Mouse (Mus musculus): ENCODE measurements around the gene Ddx19b. TPM values are rescaled to one million over a fixed set of nuclear protein-coding genes. Genes with fewer than 3 reads are reported as not detected.
"Not testable (repeated sequence)": the region's sequence is repeated elsewhere in the genome, so short reads cannot be mapped to it uniquely, and the experiment has no call there.

Gene Ddx19b
- polyA plus RNA-seq, 2 experiments = 5.5 to 5.9 TPM

GRCm38 (mm10) chr8:111027391-111027937 lies 4.1 kb downstream of the Ddx19b start:
- WGBS = under 1% methylated on average over 31 of the region's 31 CpGs
- H3K9ac ChIP-seq (ENCODE audit: low read depth, low read length, severe bottlenecking) = peak overlapping the region; percentile 73
- no peaks in the 10 kb centered on the region for H3K9me3 ChIP-seq (ENCODE audit: control insufficient read depth, low read length)
- H3K36me3 ChIP-seq (ENCODE audit: control insufficient read depth, insufficient read depth, low read length) = no peaks in the 10 kb centered on the region
- DNase-seq (ENCODE audit: low spot score) (peak; percentile 84), ATAC-seq (ENCODE audit: low FRiP score, low read depth) (peak; percentile 85)
- H3K27me3 ChIP-seq (ENCODE audit: control insufficient read depth, insufficient read depth, low read length) = no peaks in the 10 kb centered on the region
- TF ChIP-seq POLR2A (IDR thresholded peaks at IDR 0.05; ENCODE audit: borderline replicate concordance, extremely low read depth, insufficient read depth, insufficient read length) = no peak
- H3K4me3 ChIP-seq (replicated peaks; ENCODE audit: low read length) = peak overlapping the region; percentile 65
- H3K27ac ChIP-seq (replicated peaks; ENCODE audit: low read depth, low read length) = no peak overlapping the region
- peaks cover 3% of the 10 kb centered on the region; the same call in 1 of the 2 replicates for H3K4me1 ChIP-seq (ENCODE audit: control insufficient read depth, insufficient read depth, low read length)
- peak overlapping the region; percentile 63 for H3K4me2 ChIP-seq (replicated peaks; ENCODE audit: low read depth, low read length, severe bottlenecking)

- not testable (repeated sequence) for ATAC-seq (ENCODE audit: low FRiP score, low read depth); H3K4me3 ChIP-seq (replicated peaks; ENCODE audit: low read length); H3K9me3 ChIP-seq (ENCODE audit: control insufficient read depth, low read length); H3K4me2 ChIP-seq (replicated peaks; ENCODE audit: low read depth, low read length, severe bottlenecking); H3K27ac ChIP-seq (replicated peaks; ENCODE audit: low read depth, low read length); DNase-seq (ENCODE audit: low spot score); H3K36me3 ChIP-seq (ENCODE audit: control insufficient read depth, insufficient read depth, low read length); H3K9ac ChIP-seq (ENCODE audit: low read depth, low read length, severe bottlenecking); H3K27me3 ChIP-seq (ENCODE audit: control insufficient read depth, insufficient read depth, low read length); H3K4me1 ChIP-seq (ENCODE audit: control insufficient read depth, insufficient read depth, low read length)
- WGBS = 100% methylated on average over 1 of the region's 2 CpGs
These were observed 4.9 kb downstream of the Ddx19b start for GRCm38 (mm10) chr8:111026609-111027008.

DNA sequence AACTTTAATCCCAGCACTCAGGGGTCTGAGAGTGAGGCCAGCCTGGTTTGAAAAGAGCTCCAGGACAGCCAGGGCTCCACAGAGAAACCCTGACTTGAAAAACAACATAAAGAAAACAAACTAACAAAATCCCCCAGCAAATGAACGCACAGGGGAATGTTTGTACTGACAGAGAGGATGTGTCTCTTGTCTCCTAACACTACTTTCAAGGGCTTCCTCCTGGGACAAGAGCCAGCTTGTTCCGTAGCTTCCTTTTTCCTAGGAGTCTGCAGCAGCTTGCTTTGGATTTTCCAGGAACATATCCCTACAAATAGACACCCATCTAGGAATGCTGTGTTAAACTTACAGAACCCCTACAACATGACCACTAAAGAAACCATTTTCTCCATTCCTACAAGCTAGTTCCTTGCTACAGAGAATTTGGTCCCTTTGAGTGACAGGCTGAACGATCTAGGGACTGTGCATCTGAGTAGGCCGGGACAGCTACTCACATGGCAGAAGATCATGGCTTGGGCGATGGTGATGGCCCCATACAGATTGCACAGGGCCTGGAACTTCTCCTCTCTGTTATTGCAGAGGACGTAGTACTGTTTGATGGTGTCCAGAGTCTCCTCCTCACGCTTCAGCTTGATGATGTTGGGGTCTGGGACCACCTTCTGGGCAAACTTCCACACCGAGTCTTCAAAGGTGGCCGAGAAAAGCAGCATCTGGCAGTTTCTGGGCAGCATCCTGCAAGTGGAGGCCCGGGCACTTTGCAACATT lies 21.1 kb downstream of the Ddx19b start:
- peaks cover 31% of the 10 kb centered on the region for H3K36me3 ChIP-seq (ENCODE audit: control insufficient read depth, insufficient read depth, low read length)
- not testable (repeated sequence) for H3K9ac ChIP-seq (ENCODE audit: low read depth, low read length, severe bottlenecking); ATAC-seq (ENCODE audit: low FRiP score, low read depth); H3K9me3 ChIP-seq (ENCODE audit: control insufficient read depth, low read length); DNase-seq (ENCODE audit: low spot score); H3K27ac ChIP-seq (replicated peaks; ENCODE audit: low read depth, low read length); H3K4me1 ChIP-seq (ENCODE audit: control insufficient read depth, insufficient read depth, low read length); H3K4me2 ChIP-seq (replicated peaks; ENCODE audit: low read depth, low read length, severe bottlenecking); H3K4me3 ChIP-seq (replicated peaks; ENCODE audit: low read length); H3K27me3 ChIP-seq (ENCODE audit: control insufficient read depth, insufficient read depth, low read length)
- WGBS = 85% methylated on average over 6 of the region's 10 CpGs

DNA sequence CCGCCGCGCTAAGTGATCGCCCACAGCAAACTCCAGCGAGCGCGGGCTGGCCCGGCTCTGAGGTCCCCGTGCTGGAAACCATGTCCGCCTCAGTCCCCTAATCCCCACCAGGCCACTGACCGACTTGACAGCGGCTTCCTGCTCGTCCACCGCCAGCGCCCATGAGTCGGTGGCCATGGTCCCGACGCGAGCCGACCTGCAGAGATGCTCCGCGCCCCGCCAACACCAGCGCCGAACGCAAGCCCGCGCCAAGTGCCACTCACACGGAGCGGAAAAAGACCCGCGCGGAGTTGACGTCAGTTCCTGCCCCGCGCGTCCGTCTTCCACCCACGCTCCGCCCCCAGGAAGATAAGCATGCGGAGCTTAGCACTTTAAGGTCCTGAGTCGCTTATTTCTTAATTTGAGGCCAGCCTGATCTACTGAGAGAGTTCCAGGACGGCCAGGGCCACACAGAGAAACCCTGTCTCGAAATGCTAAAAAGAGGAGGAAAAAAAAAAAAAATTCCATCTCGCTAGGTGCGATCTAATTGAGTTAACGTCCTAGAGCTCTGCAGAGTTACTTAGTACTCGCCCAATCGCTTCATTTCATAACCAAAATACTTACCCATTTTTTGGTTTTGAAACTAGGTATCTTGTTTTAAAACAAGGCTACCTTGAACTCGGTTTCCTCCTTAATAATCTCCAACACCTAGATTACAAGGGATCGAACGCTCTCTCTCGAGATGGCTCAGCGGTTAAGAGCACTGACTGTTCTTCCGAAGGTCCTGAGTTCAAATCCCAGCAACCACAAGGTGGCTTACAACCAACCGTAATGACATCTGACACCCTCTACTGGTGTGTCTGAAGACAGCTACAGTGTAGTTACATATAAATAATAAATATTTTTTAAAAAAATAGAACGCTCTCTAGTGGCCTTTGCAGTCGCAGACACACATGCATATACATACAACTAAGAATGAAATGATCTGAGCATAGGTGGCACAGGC lies 33.7 kb downstream of the Ddx19b start, which contains the start of gene Ddx19a:
TSS of gene Ddx19a (minus strand) at position 254 of the 985 bp plus-strand sequence.
- Histone ChIP-seq H3K9me3 (ENCODE audit: control insufficient read depth, low read length) (no peaks in the 10 kb centered on the region), H3K27me3 (ENCODE audit: control insufficient read depth, insufficient read depth, low read length) (no peaks in the 10 kb centered on the region), H3K4me1 (ENCODE audit: control insufficient read depth, insufficient read depth, low read length) (peaks cover 8% of the 10 kb centered on the region), H3K9ac (ENCODE audit: low read depth, low read length, severe bottlenecking) (peak within 1 kb of the TSS; percentile 85), H3K36me3 (ENCODE audit: control insufficient read depth, insufficient read depth, low read length) (peaks cover 10% of the 10 kb centered on the region), H3K27ac (replicated peaks; ENCODE audit: low read depth, low read length) (peak within 1 kb of the TSS; percentile 79), H3K4me3 (replicated peaks; ENCODE audit: low read length) (peak within 1 kb of the TSS; percentile 94), H3K4me2 (replicated peaks; ENCODE audit: low read depth, low read length, severe bottlenecking) (peak within 1 kb of the TSS; percentile 71)
- TF ChIP-seq POLR2A (IDR thresholded peaks at IDR 0.05; ENCODE audit: borderline replicate concordance, extremely low read depth, insufficient read depth, insufficient read length) = peak; percentile 79; the same call in 1 of the 2 replicates
- WGBS = 5% methylated on average over 56 of the region's 58 CpGs
- ATAC-seq (ENCODE audit: low FRiP score, low read depth) (peak; percentile 93), DNase-seq (ENCODE audit: low spot score) (peak; percentile 87)
